Mouse (Mus musculus): Measurements from ENCODE around the gene Krtap1-5. TPM values are rescaled to one million over a fixed set of nuclear protein-coding genes. Genes with fewer than 3 reads are reported as not detected.

The Krtap1-5 gene
- not detected in 2 replicates for polyA plus RNA-seq (2012; ENCODE audit: low replicate concordance)

GRCm38 (mm10) chr11:99580636-99581035 lies at the start of gene Krtap1-5:
Krtap1-5 (minus strand) TSS chr11:99581016.

GRCm38 (mm10) chr11:99628138-99628537 lies 47.3 kb upstream of the Krtap1-5 start, which contains the start of gene Krtap4-1:
Krtap4-1 (minus strand) TSS chr11:99628238.

GRCm38 (mm10) chr11:99620335-99620734 lies 39.5 kb upstream of the Krtap1-5 start, which contains the start of gene Gm11562:
Gm11562 (minus strand) TSS chr11:99620435.

GRCm38 (mm10) chr11:99614796-99615363 lies 34.1 kb upstream of the Krtap1-5 start, which contains the start of gene Krtap2-4:
Krtap2-4 (minus strand) TSS chr11:99614846.

GRCm38 (mm10) chr11:99610089-99610488 lies 29.3 kb upstream of the Krtap1-5 start, which contains the start of gene Gm11937:
Gm11937 (minus strand) TSS chr11:99610189.

GRCm38 (mm10) chr11:99603208-99603607 lies 22.4 kb upstream of the Krtap1-5 start, which contains the start of gene Gm11938:
Gm11938 (minus strand) TSS chr11:99603308.

GRCm38 (mm10) chr11:99597742-99598141 lies 16.9 kb upstream of the Krtap1-5 start, which contains the start of gene Krtap9-3:
Krtap9-3 (minus strand) TSS chr11:99598105.

GRCm38 (mm10) chr11:99590981-99591380 lies 10.2 kb upstream of the Krtap1-5 start, which contains the start of gene Krtap1-3:
Krtap1-3 (minus strand) TSS chr11:99591339.

GRCm38 (mm10) chr11:99583245-99583704 lies 2.5 kb upstream of the Krtap1-5 start, which contains the start of gene Krtap1-4:
Krtap1-4 (minus strand) TSS chr11:99583654.

GRCm38 (mm10) chr11:99566530-99566929 lies 14.3 kb downstream of the Krtap1-5 start, which contains the start of gene Krtap3-1:
Krtap3-1 (minus strand) TSS chr11:99566630.

GRCm38 (mm10) chr11:99559366-99559765 lies 21.4 kb downstream of the Krtap1-5 start, which contains the start of gene Gm11939:
Gm11939 (minus strand) TSS chr11:99559466.

GRCm38 (mm10) chr11:99556753-99557152 lies 24.1 kb downstream of the Krtap1-5 start, which contains the start of gene Krtap3-2:
Krtap3-2 (minus strand) TSS chr11:99556853.

GRCm38 (mm10) chr11:99550765-99551164 lies 30.1 kb downstream of the Krtap1-5 start, which contains the start of gene Krtap3-3:
Krtap3-3 (minus strand) TSS chr11:99550865.

Other genes with a start within 250 kb of the Krtap1-5 start
- gene Krt26, start 243.1 kb downstream of the Krtap1-5 start, polyA plus RNA-seq (2012; ENCODE audit: low replicate concordance) = not detected in 2 replicates
- gene Krt27, start 229.9 kb downstream of the Krtap1-5 start, polyA plus RNA-seq (2012; ENCODE audit: low replicate concordance) = not detected in 2 replicates
- gene Krt28, start 206.1 kb downstream of the Krtap1-5 start, polyA plus RNA-seq (2012; ENCODE audit: low replicate concordance) = not detected in 2 replicates
- 1.0 and 5.4 TPM in 2 replicates for gene Krt10, start 191.7 kb downstream of the Krtap1-5 start, polyA plus RNA-seq (2012; ENCODE audit: low replicate concordance)
- not detected in 2 replicates for gene Krt12, start 158.8 kb downstream of the Krtap1-5 start, polyA plus RNA-seq (2012; ENCODE audit: low replicate concordance)
- gene Krt20, start 142.9 kb downstream of the Krtap1-5 start, polyA plus RNA-seq (2012; ENCODE audit: low replicate concordance) = not detected in 2 replicates
- not detected in 2 replicates for gene Krt23, start 87.9 kb downstream of the Krtap1-5 start, polyA plus RNA-seq (2012; ENCODE audit: low replicate concordance)
- not detected in 2 replicates for gene Krt39, start 59.7 kb downstream of the Krtap1-5 start, polyA plus RNA-seq (2012; ENCODE audit: low replicate concordance)
- not detected in 2 replicates for gene Krt40, start 37.9 kb downstream of the Krtap1-5 start, polyA plus RNA-seq (2012; ENCODE audit: low replicate concordance)
- gene Krtap3-3, start 30.2 kb downstream of the Krtap1-5 start, polyA plus RNA-seq (2012; ENCODE audit: low replicate concordance) = not detected in 2 replicates
- not detected in 2 replicates for gene Krtap3-2, start 24.2 kb downstream of the Krtap1-5 start, polyA plus RNA-seq (2012; ENCODE audit: low replicate concordance)
- gene Gm11939, start 21.6 kb downstream of the Krtap1-5 start, polyA plus RNA-seq (2012; ENCODE audit: low replicate concordance) = not detected in 2 replicates
- gene Krtap3-1, start 14.4 kb downstream of the Krtap1-5 start, polyA plus RNA-seq (2012; ENCODE audit: low replicate concordance) = not detected in 2 replicates
- not detected in 2 replicates for gene Krtap1-4, start 2.6 kb upstream of the Krtap1-5 start, polyA plus RNA-seq (2012; ENCODE audit: low replicate concordance)
- gene Krtap1-3, start 10.3 kb upstream of the Krtap1-5 start, polyA plus RNA-seq (2012; ENCODE audit: low replicate concordance) = not detected in 2 replicates
- not detected in 2 replicates for gene Krtap9-3, start 17.1 kb upstream of the Krtap1-5 start, polyA plus RNA-seq (2012; ENCODE audit: low replicate concordance)
- not detected in 2 replicates for gene Gm11938, start 22.3 kb upstream of the Krtap1-5 start, polyA plus RNA-seq (2012; ENCODE audit: low replicate concordance)
- gene Gm11937, start 29.2 kb upstream of the Krtap1-5 start, polyA plus RNA-seq (2012; ENCODE audit: low replicate concordance) = not detected in 2 replicates
- not detected in 2 replicates for gene Krtap2-4, start 33.8 kb upstream of the Krtap1-5 start, polyA plus RNA-seq (2012; ENCODE audit: low replicate concordance)
- gene Gm11562, start 39.4 kb upstream of the Krtap1-5 start, polyA plus RNA-seq (2012; ENCODE audit: low replicate concordance) = not detected in 2 replicates
- gene Krtap4-1, start 47.2 kb upstream of the Krtap1-5 start, polyA plus RNA-seq (2012; ENCODE audit: low replicate concordance) = not detected in 2 replicates
- gene Krtap4-2, start 54.1 kb upstream of the Krtap1-5 start, polyA plus RNA-seq (2012; ENCODE audit: low replicate concordance) = not detected in 2 replicates
- not detected in 2 replicates for gene Krtap4-7, start 63.1 kb upstream of the Krtap1-5 start, polyA plus RNA-seq (2012; ENCODE audit: low replicate concordance)
- gene Gm11555, start 69.2 kb upstream of the Krtap1-5 start, polyA plus RNA-seq (2012; ENCODE audit: low replicate concordance) = not detected in 2 replicates
- gene Gm11563, start 77.9 kb upstream of the Krtap1-5 start, polyA plus RNA-seq (2012; ENCODE audit: low replicate concordance) = not detected in 2 replicates
- gene Krtap4-6, start 84.9 kb upstream of the Krtap1-5 start, polyA plus RNA-seq (2012; ENCODE audit: low replicate concordance) = not detected in 2 replicates
- not detected in 2 replicates for gene Gm14190, start 109.7 kb upstream of the Krtap1-5 start, polyA plus RNA-seq (2012; ENCODE audit: low replicate concordance)
- gene Gm14180, start 153.3 kb upstream of the Krtap1-5 start, polyA plus RNA-seq (2012; ENCODE audit: low replicate concordance) = not detected in 2 replicates
- gene Gm11595, start 191.9 kb upstream of the Krtap1-5 start, polyA plus RNA-seq (2012; ENCODE audit: low replicate concordance) = not detected in 2 replicates
- gene Krtap4-8, start 199.7 kb upstream of the Krtap1-5 start, polyA plus RNA-seq (2012; ENCODE audit: low replicate concordance) = not detected in 2 replicates
- gene Krtap4-9, start 204.2 kb upstream of the Krtap1-5 start, polyA plus RNA-seq (2012; ENCODE audit: low replicate concordance) = not detected in 2 replicates
- gene Gm11596, start 212.5 kb upstream of the Krtap1-5 start, polyA plus RNA-seq (2012; ENCODE audit: low replicate concordance) = not detected in 2 replicates
- 0.86 TPM in 1 of 2 replicates, not detected in the other for gene Gm11569, start 217.9 kb upstream of the Krtap1-5 start, polyA plus RNA-seq (2012; ENCODE audit: low replicate concordance)
- gene Gm11554, start 223.4 kb upstream of the Krtap1-5 start, polyA plus RNA-seq (2012; ENCODE audit: low replicate concordance) = not detected in 2 replicates
- gene Krtap4-13, start 228.9 kb upstream of the Krtap1-5 start, polyA plus RNA-seq (2012; ENCODE audit: low replicate concordance) = not detected in 2 replicates
- not detected in 2 replicates for gene Gm11564, start 234.7 kb upstream of the Krtap1-5 start, polyA plus RNA-seq (2012; ENCODE audit: low replicate concordance)

All from leukemia stem cell, adult 10-12 weeks (primary cell).